Mouse (Mus musculus): Measurements from ENCODE around the gene Rasgrf1. TPM values are rescaled to one million over a fixed set of nuclear protein-coding genes. Genes with fewer than 3 reads are reported as not detected.

Gene Rasgrf1
- polyA plus RNA-seq, 1 experiment from 2014 or later, result 11.2 TPM

DNA sequence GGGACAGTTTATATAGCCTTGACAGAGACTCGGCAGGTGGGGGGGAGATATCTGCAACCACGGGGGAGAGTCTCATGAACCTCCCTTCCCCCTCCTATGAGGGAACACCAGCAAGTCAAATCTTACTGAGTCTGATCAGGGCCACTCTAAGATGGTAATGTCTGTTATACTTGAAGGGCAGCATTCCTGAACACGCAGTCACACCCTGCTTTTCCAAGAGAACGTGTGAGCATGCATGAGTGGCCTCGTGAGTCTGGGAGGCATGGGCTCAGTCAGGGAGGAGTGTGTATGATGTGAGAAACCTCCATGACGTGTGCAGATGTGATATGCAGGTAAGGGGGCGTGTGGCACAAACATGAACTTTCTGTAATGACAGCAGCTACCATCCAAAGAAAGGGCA is 159.8 kb downstream of the Rasgrf1 start:
- Histone ChIP-seq H3K4me1 (replicated peaks; ENCODE audit: control insufficient read depth, insufficient read depth, low read length) (no peaks in the 10 kb centered on the region), H3K9ac (replicated peaks; ENCODE audit: low read depth, low read length) (no peak overlapping the region), H3K4me2 (ENCODE audit: low read length) (no peak overlapping the region), H3K27ac (ENCODE audit: low read length) (no peak overlapping the region), H3K36me3 (ENCODE audit: control insufficient read depth, insufficient read depth) (no peaks in the 10 kb centered on the region), H3K9me3 (ENCODE audit: control insufficient read depth, low read length) (no peaks in the 10 kb centered on the region), H3K27me3 (replicated peaks; ENCODE audit: control insufficient read depth, insufficient read depth, low read length) (no peaks in the 10 kb centered on the region), H3K4me3 (replicated peaks; ENCODE audit: low read length) (no peak overlapping the region)
- ATAC-seq, result no peak
- WGBS, result 83% methylated on average over 7 of the region's 7 CpGs

DNA sequence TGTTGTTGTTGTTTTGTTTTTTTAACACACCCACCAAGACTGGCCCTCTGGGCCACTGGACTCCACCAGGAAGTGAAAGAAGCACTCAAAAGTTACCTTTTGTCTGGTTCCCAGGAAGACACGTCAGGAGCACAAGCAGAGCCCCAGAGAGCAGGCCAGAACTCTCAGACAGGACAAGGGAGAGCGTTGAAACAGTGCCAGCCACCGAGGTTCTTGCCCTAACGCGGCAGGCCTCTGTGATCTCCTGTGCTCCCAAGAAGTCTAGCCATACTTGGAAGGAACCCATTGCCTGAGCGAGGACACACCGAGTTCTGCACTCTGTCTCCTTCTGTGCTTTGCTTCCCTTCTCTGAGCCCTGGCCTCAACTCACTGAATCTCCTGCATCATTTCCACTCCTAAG is 160.5 kb downstream of the Rasgrf1 start:
- H3K27ac ChIP-seq (ENCODE audit: low read length), result no peak overlapping the region
- no peak overlapping the region for H3K4me2 ChIP-seq (ENCODE audit: low read length)
- H3K27me3 ChIP-seq (replicated peaks; ENCODE audit: control insufficient read depth, insufficient read depth, low read length), result no peaks in the 10 kb centered on the region
- no peak for ATAC-seq
- H3K4me3 ChIP-seq (replicated peaks; ENCODE audit: low read length), result no peak overlapping the region
- no peak overlapping the region for H3K9ac ChIP-seq (replicated peaks; ENCODE audit: low read depth, low read length)
- no peaks in the 10 kb centered on the region for H3K9me3 ChIP-seq (ENCODE audit: control insufficient read depth, low read length)
- WGBS, result 81% methylated on average over 7 of the region's 7 CpGs
- H3K4me1 ChIP-seq (replicated peaks; ENCODE audit: control insufficient read depth, insufficient read depth, low read length), result no peaks in the 10 kb centered on the region
- no peaks in the 10 kb centered on the region for H3K36me3 ChIP-seq (ENCODE audit: control insufficient read depth, insufficient read depth)

DNA sequence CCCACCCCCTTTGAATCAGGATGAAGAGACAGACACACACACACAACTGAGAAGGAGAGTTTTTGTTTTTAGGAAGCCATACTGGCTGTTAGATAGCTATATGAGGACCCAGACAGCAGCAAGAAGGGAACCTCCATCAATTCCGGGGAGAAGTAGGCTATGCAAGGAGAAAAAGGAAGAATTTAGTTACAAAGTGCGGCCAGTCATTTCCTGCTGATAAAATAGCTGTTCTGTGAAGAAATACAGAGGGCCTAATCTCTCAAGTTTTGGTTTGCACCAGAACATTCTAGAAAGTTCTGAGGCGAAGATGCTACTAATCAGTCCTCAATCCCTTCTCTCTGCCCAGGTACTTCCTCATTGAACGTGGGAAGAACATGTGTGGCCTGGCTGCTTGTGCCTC is 165.6 kb downstream of the Rasgrf1 start:
- no peaks in the 10 kb centered on the region for H3K4me1 ChIP-seq (replicated peaks; ENCODE audit: control insufficient read depth, insufficient read depth, low read length)
- no peak overlapping the region for H3K4me2 ChIP-seq (ENCODE audit: low read length)
- H3K4me3 ChIP-seq (replicated peaks; ENCODE audit: low read length), result no peak overlapping the region
- H3K9ac ChIP-seq (replicated peaks; ENCODE audit: low read depth, low read length), result no peak overlapping the region
- no peaks in the 10 kb centered on the region for H3K36me3 ChIP-seq (ENCODE audit: control insufficient read depth, insufficient read depth)
- no peaks in the 10 kb centered on the region for H3K27me3 ChIP-seq (replicated peaks; ENCODE audit: control insufficient read depth, insufficient read depth, low read length)
- H3K9me3 ChIP-seq (ENCODE audit: control insufficient read depth, low read length), result no peaks in the 10 kb centered on the region
- no peak overlapping the region for H3K27ac ChIP-seq (ENCODE audit: low read length)
- ATAC-seq, result no peak
- 86% methylated on average over 4 of the region's 4 CpGs for WGBS

DNA sequence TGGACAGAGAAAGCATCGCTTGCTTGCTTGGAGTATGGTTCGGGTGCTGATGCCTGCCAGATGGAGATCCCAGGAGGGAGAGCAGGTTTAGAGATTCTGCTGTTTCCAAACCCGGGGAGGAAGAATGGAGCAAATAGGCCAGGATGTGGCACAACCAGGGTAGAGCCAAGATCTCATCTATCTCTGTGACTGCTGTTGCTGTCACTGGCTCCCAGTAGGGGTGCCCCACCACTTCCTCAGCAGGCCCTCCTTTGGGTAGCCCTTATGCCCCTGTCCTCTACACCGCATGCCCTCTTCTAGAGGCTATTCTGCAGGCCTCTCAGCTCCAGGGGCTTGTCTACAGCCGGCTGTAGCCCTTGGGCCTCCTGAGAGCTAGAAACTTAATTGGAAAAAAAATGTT is 166.4 kb downstream of the Rasgrf1 start:
- no peaks in the 10 kb centered on the region for H3K4me1 ChIP-seq (replicated peaks; ENCODE audit: control insufficient read depth, insufficient read depth, low read length)
- H3K27ac ChIP-seq (ENCODE audit: low read length), result no peak overlapping the region
- H3K9ac ChIP-seq (replicated peaks; ENCODE audit: low read depth, low read length), result no peak overlapping the region
- no peaks in the 10 kb centered on the region for H3K9me3 ChIP-seq (ENCODE audit: control insufficient read depth, low read length)
- ATAC-seq, result no peak
- no peaks in the 10 kb centered on the region for H3K27me3 ChIP-seq (replicated peaks; ENCODE audit: control insufficient read depth, insufficient read depth, low read length)
- no peak overlapping the region for H3K4me3 ChIP-seq (replicated peaks; ENCODE audit: low read length)
- WGBS, result 90% methylated on average over 5 of the region's 5 CpGs
- H3K4me2 ChIP-seq (ENCODE audit: low read length), result no peak overlapping the region
- no peaks in the 10 kb centered on the region for H3K36me3 ChIP-seq (ENCODE audit: control insufficient read depth, insufficient read depth)

Other genes with a start within 250 kb of the Rasgrf1 start
- 49.6 and 51.4 TPM in 2 replicates for gene Tmed3, start 204.8 kb upstream of the Rasgrf1 start, polyA plus RNA-seq (2015; fragmentation: Nextera tagmentation; extraction: Ambion mirVana)
- 0.16 and 0.33 TPM in 2 replicates for gene Ankrd34c, start 171.4 kb upstream of the Rasgrf1 start, polyA plus RNA-seq (2015; fragmentation: Nextera tagmentation; extraction: Ambion mirVana)
- 18.9 and 28.1 TPM in 2 replicates for gene Ctsh, start 144.2 kb downstream of the Rasgrf1 start, polyA plus RNA-seq (2015; fragmentation: Nextera tagmentation; extraction: Ambion mirVana)
- 520 and 524 TPM in 2 replicates for gene Morf4l1, start 204.9 kb downstream of the Rasgrf1 start, polyA plus RNA-seq (2015; fragmentation: Nextera tagmentation; extraction: Ambion mirVana)

Measured in forebrain, embryonic 16.5 days (tissue).